Mouse (Mus musculus) left cerebral cortex, adult 18-20 months (tissue): ENCODE data around the gene N4bp3. TPM values are rescaled to one million over a fixed set of nuclear protein-coding genes. Genes with fewer than 3 reads are reported as not detected.
"Not testable (repeated sequence)": the region's sequence is repeated elsewhere in the genome, so short reads cannot be mapped to it uniquely, and the experiment has no call there.

Experiments
- DNase-seq, 2 experiments: peaks; one replicate each; pipeline ENCODE4 v3.0.0; 2021 to 2022; ENCODE audit warnings: low spot score in 2 of 2, mixed read lengths in 1 of 2
- total RNA-seq, 2 experiments: library from RNA; stranded (reverse); gene quantifications; 2 replicates each; pipeline ENCODE4 v1.2.3; 2021

Gene N4bp3
- total RNA-seq, 2 experiments from 2014 or later = 15.2 to 19.0 TPM

DNA sequence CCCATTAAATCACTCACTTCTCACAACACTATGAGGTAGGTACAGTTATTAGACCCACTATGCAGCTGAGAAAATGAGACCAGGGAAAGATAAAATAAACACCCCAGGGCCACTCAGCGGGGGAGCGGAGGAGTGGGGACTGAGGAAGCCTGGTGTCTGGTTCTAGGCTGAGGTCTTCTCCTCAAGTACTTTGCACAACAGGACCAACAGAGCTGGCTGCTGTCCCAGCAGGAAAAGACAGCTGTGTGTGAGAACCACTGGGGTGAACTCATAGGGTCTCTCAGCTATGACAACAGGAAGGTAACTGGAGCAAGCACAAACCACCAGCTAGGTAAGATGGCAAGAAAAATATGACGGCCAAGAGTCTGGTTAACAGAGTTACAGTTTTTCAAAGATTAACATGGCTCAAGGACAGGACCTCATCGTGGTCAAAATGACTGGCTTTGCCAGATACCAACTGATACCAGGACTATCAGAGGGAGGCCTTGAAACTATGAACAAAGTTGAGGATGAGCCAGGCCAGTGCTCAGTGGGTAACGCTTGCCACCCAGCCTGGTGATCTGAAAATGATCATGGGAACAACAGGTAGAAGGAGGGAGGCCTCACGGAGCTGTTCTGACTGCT is 18.4 kb downstream of the N4bp3 start:
- DNase-seq = no peak

DNA sequence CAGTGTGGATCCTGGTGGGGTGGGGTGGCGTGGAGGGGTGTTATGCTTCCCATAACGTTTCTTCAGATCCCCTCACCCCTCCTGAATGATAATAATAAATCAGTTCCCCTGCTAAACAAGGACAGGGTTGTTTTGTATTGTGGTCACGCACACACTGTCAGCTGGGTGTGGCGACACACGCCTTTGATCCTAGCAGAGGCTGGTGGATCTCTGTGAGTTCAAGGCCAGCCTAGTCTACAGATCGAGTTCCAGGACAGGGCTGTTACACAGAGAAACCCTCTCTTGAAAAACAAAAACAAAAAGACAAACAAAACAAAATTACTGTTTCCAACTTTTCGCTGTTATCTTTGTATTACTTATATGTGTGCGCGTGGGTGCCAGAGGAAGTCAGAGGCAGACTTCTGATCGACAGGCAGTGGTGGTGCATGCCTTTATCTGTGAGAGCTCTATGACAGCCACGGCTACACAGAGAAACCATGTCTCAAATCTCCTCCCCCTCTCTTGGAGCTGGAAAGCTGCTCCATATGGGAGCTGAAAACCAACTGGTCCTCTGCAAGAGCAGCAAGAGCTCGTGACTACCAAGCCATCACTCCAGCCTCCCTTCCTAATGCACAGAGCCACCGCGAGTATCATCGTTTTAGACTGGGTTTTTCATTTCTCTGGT is 20.9 kb downstream of the N4bp3 start:
- peak; percentile 29 to 63 for DNase-seq

DNA sequence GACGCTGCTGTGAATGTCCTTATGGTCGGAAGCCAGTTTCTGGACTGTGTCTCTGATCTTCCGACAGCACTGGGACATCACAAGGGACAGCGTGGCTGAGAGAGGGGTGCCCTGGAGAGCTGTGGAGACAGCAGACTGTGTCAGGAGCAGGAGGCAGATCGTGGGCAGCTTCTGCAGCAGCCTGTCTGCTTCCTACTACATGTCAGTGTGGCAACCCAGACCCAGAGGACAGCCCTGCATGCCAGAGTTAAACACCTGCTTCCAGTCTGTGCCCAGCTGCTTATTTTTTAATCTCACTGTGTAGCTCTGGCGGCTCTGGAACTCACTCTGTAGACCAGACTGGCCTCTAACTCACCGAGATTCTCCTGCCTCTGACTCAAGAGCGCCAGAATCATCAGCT is 22.7 kb downstream of the N4bp3 start:
- peak in 1 of 2 experiments; percentile 36 for DNase-seq

DNA sequence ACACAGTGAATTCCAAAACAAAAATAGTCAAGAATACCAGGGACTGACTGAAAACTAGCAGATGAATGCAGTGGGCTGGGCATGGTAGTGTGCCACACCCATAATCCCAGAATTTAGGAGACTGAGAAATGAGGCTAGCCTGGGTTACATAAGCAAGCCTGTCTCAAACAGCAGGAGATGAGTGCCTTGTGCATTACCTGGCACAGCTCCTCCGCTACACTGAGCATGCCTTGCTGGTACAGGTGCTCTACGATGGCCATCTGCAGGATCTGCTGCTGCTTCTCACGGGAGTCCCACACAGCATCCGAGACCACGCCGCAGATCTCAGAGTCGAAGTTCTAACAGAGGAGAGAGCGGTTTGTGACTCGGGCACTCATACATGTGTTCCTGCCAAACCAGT is 23.2 kb downstream of the N4bp3 start:
- DNase-seq = peak; percentile 31 to 47

DNA sequence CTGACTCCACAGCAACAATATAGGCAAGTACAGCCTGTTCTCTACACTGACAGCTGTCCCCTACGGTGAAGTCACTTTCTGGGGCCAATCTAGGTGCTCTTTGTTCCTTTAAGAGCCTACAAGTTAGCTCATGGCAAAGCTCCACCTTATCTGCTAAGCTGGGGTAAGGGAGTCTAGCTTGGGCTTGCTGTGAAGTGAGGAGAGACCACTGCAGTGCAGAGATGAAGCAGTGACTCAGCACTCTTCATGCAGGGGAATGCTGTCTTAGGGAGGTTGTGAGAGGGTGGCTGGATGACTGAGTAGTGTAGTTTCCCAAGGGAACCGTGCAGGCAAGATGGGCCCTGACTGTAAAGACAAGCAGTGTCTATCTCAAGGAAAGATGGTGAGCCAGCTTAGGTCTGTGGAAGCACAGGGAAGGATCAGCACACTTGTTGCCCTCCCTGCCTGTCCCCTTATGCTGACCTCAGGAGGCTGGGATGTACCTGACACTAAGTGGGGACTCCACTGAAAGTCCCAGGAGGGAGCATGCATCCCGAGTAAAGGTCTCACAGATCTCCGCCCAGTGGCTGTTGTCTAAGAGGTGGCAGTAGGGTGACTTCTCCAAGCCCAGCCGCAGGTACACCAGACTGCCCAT is 25.3 kb downstream of the N4bp3 start:
- DNase-seq = no peak

DNA sequence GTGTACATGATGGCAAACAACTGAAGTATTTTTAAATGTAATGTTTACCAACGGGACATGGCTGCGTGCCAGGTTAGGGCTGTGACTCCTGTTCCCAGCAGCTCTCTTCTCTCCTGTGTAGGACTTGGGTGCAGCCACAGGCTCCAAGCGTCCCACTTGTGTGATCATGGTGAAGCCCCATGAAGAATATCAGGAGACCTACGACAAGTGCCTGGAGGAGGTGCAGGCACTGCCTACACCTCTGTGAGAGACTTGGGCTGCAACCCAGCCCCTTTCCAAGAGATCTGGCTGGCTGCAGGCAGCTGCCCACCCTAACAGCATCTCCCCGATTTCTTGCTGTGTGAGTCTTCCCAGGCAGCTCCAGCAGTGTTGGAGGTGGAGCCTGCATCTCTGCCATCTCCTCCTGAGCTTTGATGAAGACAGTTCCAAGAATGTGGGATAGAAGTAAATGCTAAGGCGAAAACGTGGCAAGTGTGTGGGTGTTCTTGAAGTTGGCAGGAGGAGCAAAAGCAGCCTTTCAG is 27.6 kb downstream of the N4bp3 start:
- DNase-seq = peak; percentile 76 to 85

DNA sequence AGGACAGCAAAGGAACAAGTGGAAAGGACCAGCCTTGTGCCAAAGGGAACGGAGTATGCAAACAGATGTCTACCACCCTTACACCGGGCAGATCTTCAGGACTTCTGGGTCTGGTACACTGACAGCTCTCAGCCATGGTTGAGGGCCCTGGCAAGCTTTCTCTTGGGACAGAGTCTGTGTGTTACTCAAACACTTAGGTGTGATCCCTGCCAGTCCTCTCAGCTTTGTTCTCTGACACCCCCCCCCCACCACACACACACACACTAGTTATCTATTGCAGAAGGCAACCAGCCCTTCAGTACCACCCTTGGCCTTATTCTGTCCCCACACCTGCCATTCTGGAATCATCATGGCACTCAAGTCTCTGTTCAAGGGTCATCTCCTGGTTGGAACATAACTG is 28.9 kb downstream of the N4bp3 start:
- DNase-seq = no peak

DNA sequence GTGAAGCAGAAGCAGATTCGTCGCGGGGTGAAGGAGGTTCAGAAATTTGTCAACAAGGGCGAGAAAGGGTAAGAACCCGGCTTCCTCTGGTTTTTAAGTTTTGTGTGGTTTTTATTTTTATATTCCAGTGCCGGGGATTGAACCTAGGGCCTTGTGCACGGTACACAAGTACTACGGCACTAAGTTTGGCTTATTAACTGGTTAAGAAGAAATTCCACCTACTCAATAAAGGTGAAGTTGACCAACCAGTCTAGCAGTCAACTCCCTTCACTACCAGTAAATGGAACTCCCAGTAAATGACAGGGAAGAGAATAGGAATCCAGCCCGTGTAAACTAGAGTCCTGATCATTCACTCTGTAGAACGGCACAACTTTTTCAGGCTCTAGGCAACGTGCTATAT is 30.6 kb downstream of the N4bp3 start:
- DNase-seq = no peak

DNA sequence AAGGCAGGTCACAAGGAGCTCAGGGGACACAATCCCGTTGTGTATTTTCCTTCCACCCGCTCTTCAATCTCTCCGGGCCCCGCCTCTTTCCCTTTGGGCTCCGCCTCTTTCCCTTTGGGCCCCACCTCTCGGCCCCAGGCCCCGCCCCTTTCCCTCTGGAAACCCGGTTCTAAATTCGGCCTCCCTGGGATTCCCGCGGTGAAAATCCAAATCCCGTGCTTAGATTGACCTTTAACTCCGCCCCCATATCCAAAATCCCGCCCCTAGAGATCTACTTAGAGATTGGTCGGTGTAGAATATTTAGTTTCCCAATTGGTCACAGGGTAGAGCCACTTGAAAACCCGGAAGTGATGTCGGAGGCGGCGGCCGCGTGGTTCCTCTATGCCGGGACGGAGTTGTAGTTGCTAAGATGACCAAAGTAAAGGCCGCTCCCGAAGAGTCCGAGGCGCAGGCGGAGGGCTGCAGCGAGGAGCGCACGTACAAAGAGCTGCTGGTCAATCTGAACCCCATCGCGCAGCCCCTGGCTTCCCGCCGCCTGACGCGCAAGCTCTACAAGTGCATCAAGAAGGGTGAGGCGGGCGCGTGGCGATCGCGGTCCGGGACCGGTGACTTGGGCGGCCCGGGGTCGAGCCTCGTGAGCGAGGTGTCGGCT is 31.1 kb downstream of the N4bp3 start, which contains the start of gene Nhp2:
Nhp2 (plus strand) TSS at position 327 of the 652 bp plus-strand sequence.
- DNase-seq = peak; percentile 82 to 87

DNA sequence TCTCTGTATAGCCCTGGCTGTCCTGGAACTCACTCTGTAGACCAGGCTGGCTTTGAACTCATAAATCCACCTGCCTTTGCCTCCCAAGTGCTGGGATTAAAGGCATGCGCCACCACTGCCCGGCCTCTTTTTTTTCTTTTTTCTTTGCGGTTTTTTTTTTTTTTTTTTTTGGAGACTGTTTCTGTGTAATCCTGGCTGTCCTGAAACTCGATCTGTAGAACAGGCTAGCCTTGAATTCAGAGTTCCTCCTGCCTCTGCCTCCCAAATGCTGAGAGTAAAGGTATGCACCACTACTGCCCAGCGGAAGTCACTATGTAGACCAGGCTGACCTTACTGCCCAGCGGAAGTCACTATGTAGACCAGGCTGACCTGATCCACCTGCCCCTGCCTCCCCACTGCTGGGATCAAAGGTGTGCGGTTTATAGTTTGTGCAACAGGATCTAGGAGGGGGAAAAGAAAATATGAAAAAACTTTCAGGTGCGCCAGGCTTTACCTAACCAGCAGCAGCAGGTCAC is 31.7 kb downstream of the N4bp3 start:
- DNase-seq = no peak

DNA sequence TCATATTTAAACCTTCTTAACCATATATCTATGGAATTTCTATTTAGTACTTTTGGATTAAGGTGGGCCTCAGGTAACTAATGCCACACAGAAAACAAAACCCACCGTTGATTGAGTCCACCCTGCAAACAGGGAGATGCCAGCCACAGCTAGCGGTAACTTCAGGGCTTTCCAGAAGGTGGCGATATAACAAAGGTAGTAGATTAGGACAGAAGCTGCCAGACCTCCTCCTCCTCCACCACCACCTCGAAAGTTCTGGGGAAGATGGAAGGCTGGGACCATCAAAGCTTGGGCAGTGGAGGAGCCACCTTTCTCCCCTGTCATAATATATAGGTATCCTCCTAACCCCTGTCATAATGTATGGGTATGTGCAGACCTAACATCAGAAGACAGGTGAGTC is 32.9 kb downstream of the N4bp3 start:
- DNase-seq = peak; percentile 71 to 79

DNA sequence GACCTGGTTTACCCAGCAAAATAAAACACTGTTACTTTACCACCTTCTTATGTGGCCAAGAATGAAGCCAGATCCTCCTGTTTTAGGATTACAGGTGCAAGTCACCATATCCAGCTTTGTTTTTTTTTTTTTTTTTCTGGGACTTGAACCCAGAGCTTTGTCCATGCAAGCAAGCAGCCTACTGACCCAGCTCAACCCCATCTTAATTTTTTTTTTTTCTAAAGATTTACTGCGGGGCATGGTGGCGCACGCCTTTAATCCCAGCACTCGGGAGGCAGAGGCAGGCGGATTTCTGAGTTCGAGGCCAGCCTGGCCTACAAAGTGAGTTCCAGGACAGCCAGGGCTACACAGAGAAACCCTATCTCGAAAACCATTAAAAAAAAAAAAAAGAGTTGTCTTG is 34.5 kb downstream of the N4bp3 start:
- not testable (repeated sequence) for DNase-seq

DNA sequence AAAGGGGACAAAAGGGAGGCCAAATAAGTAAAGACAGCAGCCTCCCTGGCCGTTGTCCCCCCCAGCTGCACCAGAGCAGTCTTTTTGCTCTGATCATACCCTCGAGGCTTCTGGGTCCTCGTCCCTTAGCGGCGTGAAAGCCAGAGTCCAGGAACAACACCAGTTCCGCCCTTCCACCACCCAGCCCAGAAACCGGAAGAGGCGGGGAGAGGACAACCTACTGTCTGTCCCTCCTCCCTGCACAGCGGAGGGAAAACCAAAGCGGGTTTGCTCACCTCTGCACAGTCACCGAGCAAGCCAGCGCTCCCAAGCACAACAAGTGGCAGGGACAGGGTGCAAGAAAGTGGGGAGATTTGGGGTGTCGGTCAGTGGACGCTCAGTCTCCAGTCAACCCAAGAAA is 35.0 kb downstream of the N4bp3 start:
- DNase-seq = peak; percentile 36 to 40

DNA sequence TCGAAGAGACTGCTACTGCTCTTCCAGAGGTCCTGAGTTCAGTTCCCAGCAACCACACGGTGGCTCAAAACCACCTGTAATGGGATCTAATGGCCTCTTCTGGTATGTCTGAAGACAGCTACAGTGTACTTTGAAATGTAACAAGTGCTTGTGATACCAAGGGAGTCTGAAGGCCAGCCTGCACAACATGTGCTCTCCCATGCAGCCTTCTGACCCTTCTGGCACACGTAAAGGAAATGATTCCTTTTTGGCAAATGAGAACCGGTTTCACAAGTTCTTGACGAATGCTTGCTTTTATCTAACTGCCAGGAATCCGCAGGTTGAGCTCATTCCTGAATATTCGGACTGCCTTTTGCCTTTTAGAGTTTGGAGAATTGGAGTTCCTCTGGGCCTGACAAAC is 35.5 kb downstream of the N4bp3 start:
- DNase-seq = no peak

DNA sequence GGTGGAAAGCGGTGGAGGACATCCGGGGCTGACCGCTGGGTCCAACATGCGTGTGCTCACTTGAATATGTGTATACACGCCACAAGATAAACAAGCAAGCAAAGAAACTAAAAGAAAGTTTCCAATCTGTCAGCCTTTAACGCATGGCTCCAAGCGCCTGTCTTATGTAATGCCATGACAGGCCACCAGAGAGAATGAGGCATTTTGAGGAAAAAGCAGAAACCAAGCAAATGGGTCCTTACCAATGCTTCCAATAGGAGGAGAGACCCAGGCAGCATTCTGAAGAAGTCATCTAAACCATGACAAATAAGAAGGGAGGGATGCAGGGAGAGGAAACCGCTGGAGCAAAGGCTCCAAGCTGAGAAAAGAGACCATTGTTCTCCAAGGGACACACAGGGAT is 36.4 kb downstream of the N4bp3 start:
- DNase-seq = no peak

DNA sequence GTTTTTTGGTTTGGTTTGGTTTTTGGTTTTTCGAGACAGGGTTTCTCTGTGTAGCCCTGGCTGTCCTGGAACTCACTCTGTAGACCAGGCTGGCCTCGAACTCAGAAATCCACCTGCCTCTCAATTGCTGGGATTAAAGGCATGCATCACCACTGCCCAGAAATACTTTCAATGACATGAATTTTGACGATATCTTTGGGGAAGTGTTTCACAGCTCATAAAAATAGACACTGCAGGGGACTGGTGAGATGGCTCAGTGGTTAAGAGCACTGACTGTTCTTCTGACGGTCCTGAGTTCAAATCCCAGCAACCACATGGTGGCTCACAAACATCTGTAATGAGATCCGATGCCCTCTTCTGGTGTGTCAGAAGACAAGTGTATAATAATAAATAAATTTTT is 40.7 kb downstream of the N4bp3 start:
- not testable (repeated sequence) for DNase-seq

DNA sequence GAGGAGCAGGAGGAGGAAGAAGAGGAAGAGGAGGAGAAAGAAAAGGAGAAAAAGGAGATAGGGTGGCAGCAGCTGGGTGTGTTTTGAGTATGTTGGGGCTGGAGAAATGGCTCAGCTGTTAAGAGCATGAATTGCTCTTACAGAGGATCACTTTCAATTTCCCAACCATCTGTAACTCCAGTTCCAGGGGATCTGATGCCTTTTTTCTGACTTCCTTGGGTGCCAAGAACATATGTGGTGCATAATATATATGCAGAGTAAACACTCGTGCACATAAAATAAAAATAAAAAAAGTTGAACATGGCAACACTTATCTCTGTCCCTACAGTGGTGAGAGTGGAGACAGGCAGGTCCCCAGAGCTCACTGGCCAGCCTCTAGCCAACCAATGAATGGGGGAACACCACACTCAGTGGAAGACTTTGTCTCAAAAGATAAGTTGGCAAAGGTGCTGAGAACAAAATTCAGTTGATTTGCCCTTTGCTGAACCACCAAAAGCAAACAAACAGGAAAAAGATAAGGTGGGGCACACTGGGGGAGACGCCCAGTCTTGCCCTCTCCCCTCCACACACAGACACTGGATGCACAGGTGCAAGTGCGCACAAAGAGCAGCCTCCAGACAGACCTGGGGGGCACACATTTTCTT is 41.3 kb downstream of the N4bp3 start:
- no peak for DNase-seq

DNA sequence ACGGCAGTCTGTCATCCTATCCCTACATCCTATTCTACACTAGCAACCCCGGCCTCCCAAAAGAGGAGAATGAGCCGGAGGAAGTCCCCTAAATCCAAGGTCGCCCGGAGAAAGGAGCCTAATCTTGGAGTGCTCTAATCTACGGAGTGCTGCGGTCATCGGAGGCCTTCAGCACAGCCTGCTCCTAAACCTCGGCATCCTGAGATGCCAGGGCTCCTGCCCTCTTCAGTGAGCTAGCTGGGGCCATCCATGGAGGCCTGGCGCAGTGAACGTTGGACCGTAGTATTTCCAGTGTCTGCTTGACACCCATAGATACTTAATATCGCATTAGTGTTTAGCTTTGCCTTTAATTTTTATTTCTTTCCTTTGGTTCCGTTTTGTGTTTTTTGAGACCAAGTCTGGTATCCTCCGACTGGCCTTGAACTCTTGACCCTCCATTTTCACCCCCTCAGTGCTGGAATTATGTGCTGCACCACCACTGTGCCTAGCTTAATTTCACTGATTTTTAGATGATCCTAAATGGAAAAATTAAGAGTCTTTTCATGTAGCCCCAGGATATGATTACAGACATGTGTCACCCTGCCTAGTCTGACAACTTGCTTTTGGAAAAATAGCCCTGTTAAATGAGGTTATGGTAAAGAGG is 43.4 kb downstream of the N4bp3 start:
- no peak for DNase-seq

DNA sequence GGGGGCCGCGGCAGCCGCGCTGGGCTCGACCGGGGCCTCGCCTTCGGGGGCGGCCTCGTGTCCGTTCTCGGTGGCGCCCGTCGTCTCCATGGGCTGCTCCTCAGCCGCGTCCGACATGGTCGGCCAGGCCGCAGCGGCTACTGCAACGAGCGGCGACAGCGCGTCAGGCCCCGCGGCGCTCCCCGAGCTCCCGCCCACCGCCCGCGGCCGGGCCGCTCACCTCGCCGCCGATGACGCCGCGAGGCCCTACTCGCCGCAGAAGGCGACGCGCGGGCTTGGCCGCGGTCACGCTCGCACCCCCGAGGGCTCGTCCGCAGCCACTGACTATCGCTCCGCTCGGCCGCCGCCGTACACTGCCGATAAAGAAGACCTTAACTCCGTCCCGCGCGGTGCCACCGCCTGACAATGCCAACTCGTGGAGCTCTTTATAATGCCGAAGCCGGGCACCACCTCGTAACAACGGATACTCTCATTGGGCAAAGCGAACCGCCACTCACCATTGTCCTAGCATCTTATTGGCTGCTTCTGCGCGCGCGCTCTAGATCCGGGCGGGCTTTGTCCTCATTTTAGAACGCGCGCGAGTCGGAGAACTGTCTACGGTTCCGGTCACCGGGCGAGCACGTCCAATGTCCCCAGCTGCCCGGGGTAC is 44.1 kb downstream of the N4bp3 start, which contains the start of gene Hnrnpab:
Hnrnpab (minus strand) TSS at position 401 of the 649 bp plus-strand sequence.
- DNase-seq = peak; percentile 97 to 98
